Mouse (Mus musculus) megakaryocyte, embryonic 14.5 days (primary cell): ENCODE data around the gene Otp.

Experiments
- FLI1 ChIP-seq: IDR thresholded peaks from 2 replicates; pipeline ENCODE4 v1.6.1; 2012; ENCODE audit warnings: low read length, inconsistent platforms, mixed read lengths
- GATA1 ChIP-seq: IDR thresholded peaks from 3 replicates; pipeline ENCODE4 v1.6.1; 2012; ENCODE audit warnings: mixed read lengths, low read length, inconsistent platforms, borderline replicate concordance

DNA sequence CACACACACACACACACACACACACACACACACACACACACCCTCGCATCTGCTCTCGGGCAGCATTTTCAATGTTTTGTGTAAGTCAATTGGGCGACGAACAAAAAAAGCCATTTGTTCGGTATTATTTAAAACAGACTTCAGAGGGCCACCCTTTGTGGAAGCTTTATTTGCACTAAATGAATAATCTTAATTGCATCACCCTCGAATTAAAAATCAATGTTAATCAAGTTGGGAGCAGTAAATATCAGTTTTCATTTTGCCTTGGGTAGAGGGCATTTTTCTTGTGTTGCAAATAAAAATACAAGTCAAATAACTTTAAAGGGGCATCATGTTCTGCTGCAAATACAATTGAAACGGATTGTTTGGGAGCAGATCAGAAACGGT, 1.4 kb upstream of the Otp start:
- TF ChIP-seq GATA1, result no peak
- TF ChIP-seq FLI1, result no peak
